Mouse (Mus musculus) fat pad, adult 2 months (tissue): Measurements from ENCODE around the gene Olfr510.
"Not testable (repeated sequence)": the region's sequence is repeated elsewhere in the genome, so short reads cannot be mapped to it uniquely, and the experiment has no call there.

Experiments used
- DNase-seq: peaks from one replicate; pipeline ENCODE4 v3.0.0-alpha.2; 2011; ENCODE audit warnings: low read depth, low spot score; ENCODE audit errors: extremely low read depth

Gene Olfr510

GRCm38 (mm10) chr7:108666118-108666517 lies at the start of gene Olfr510:
Gene Olfr510, plus strand, starts transcription at chr7:108666418.
- no peak for DNase-seq

DNA sequence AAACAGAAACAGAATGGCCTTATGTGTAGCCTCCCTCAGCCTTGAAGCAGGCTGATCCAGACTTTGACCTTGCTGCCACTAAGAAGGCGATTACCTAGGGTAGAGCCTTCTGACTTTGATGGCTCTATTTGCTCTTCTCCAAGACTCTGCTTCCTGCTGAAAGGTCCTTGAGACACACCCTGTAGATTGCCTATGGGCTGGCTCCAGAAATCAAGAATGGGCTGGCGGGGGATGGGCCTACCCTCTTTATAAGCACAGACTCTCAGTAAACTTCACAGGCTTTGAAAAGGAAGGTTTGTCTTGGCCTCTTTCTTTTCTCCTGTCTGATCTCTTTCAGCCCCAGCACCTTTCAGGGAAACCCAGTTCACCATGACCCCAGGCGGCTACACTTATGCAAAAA lies 49.4 kb upstream of the Olfr510 start:
- not testable (repeated sequence) for DNase-seq

DNA sequence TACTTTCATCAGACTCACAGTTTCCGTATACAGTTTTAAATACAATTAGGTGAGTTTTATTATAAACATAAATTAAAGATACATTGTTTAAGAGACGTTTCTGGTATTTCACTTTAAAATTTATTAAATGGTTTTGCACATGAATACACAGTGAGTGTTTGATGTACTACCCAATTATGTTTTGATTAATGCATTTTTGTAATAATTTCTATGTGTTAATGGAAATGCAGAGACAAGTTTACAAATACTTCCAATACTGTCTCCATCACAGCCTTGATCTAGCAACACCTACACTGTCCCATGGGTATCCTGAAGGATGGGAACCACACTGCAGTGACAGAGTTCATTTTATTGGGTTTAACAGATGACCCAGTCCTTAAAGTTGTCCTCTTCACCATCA lies 44.7 kb upstream of the Olfr510 start, which contains the start of gene Olfr507:
Gene Olfr507 (plus strand): TSS at position 301 of the 400 bp plus-strand sequence.
- DNase-seq = no peak

- no peak for DNase-seq
Measured at GRCm38 (mm10) chr7:108629694-108630093, 36.5 kb upstream of the Olfr510 start, which contains the start of gene Olfr508. Gene Olfr508, plus strand, starts transcription at chr7:108629994.

DNA sequence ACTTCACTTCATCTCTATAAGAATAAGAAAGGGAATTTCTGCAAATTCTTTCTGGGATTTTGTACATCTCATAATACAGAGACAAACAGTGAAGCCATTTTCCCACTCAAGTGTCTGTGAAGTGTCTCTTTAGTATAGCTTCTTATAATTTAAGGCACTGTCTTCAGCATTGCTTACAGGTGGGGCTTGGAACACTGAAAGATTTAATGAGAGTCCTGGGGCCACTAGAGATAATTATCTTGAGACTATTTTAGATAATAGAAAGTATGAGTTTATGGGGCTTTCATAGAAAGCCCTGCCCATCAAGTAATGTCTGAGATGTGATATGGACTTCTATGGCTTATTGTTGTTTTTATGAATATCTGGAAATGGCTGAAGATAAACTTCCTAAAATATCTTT lies 14.4 kb upstream of the Olfr510 start, which contains the start of gene Olfr509:
Gene Olfr509 (minus strand): TSS at position 101 of the 400 bp plus-strand sequence.
- DNase-seq = no peak

DNA sequence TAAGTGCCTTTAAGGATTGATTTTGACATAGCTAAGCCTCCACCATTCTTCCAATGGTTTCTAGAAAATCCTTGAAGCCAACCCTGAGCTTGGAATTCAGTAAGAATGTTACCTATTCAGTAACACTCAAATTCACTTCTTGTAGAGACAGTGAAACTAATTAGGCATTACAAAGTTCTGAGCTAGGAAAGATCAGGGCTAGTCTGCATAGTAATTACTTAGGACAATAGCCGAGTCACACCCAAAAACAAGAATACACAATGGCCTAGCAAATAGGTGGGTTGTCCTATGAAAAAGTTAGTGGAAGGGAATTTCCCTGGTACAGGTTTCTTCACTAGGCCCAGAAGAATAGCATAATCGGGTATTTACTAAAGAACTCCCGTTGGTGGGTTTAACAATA lies 3.8 kb upstream of the Olfr510 start:
- DNase-seq = no peak

GRCm38 (mm10) chr7:108671058-108671457 lies 4.8 kb downstream of the Olfr510 start:
- no peak for DNase-seq

DNA sequence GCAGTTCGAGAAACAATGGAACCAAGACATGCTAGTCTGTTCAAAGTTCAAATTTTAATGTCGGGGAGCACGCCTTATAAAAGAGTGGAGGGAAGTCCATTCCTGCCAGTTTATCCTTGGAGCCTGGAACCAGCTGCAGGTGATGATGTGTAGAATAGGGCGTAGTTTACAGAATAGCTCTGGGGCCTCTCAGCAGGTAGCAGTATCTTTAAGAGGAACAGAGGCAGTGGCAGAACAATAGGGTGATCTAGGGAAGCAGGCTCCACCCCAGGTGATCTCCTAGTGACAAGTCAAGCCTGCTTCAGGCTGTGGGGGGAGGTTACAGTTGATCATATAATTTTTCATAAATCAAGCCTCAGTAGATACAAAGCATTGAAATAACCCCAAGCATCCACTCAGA lies 12.7 kb downstream of the Olfr510 start:
- no peak for DNase-seq

GRCm38 (mm10) chr7:108713020-108713419 lies 46.8 kb downstream of the Olfr510 start, which contains the start of gene Olfr512:
Gene Olfr512, plus strand, starts transcription at chr7:108713320.
- DNase-seq = no peak
